Mouse (Mus musculus) gonadal fat pad, adult 2 months (tissue): ENCODE measurements around the gene Mcfd2. TPM values are rescaled to one million over a fixed set of nuclear protein-coding genes. Genes with fewer than 3 reads are reported as not detected.
A peak's percentile ranks its signal among the peaks of the same experiment; 100 is the strongest.
"Not testable (repeated sequence)": the region's sequence is repeated elsewhere in the genome, so short reads cannot be mapped to it uniquely, and the experiment has no call there.

ENCODE experiments used
- DNase-seq: peaks from one replicate; pipeline ENCODE4 v3.0.0-alpha.2; 2012; ENCODE audit warnings: low read depth
- polyA plus RNA-seq: library from polyadenylated mRNA; depleted of rRNA; stranded (reverse); fragments of >200 nt; gene quantifications from 2 replicates; pipeline ENCODE4 v1.2.3, GENCODE M21; 2012; rRNA removed

The Mcfd2 gene
- 141 and 159 TPM in 2 replicates for polyA plus RNA-seq

- no peak for DNase-seq
Observed at GRCm38 (mm10) chr17:87265792-87266186, at the start of gene Mcfd2. TSS of gene Mcfd2 (minus strand) at chr17:87265935.

GRCm38 (mm10) chr17:87315021-87315531 is 49.3 kb upstream of the Mcfd2 start:
- no peak for DNase-seq

- no peak for DNase-seq
Observed at GRCm38 (mm10) chr17:87314530-87314946, 48.8 kb upstream of the Mcfd2 start.

GRCm38 (mm10) chr17:87314121-87314520 is 48.4 kb upstream of the Mcfd2 start:
- DNase-seq = no peak

GRCm38 (mm10) chr17:87312924-87313870 is 47.5 kb upstream of the Mcfd2 start:
- DNase-seq = no peak

GRCm38 (mm10) chr17:87312351-87312750 is 46.6 kb upstream of the Mcfd2 start:
- no peak for DNase-seq

GRCm38 (mm10) chr17:87310497-87310896 is 44.8 kb upstream of the Mcfd2 start:
- no peak for DNase-seq

GRCm38 (mm10) chr17:87309073-87309788 is 43.5 kb upstream of the Mcfd2 start:
- DNase-seq = no peak

GRCm38 (mm10) chr17:87306746-87307145 is 41.0 kb upstream of the Mcfd2 start:
- no peak for DNase-seq

GRCm38 (mm10) chr17:87305065-87305464 is 39.3 kb upstream of the Mcfd2 start:
- DNase-seq = no peak

- peak; percentile 96 for DNase-seq
Observed at GRCm38 (mm10) chr17:87304151-87304894, 38.6 kb upstream of the Mcfd2 start.

- no peak for DNase-seq
Observed at GRCm38 (mm10) chr17:87302014-87302794, 36.5 kb upstream of the Mcfd2 start.

- DNase-seq = not testable (repeated sequence)
Observed at GRCm38 (mm10) chr17:87301607-87302006, 35.9 kb upstream of the Mcfd2 start.

GRCm38 (mm10) chr17:87300340-87300739 is 34.6 kb upstream of the Mcfd2 start:
- DNase-seq = no peak

- no peak for DNase-seq
Observed at GRCm38 (mm10) chr17:87298944-87299343, 33.2 kb upstream of the Mcfd2 start.

GRCm38 (mm10) chr17:87296701-87297100 is 31.0 kb upstream of the Mcfd2 start:
- DNase-seq = not testable (repeated sequence)

- no peak for DNase-seq
Observed at GRCm38 (mm10) chr17:87295738-87296137, 30.0 kb upstream of the Mcfd2 start.

GRCm38 (mm10) chr17:87293125-87293524 is 27.4 kb upstream of the Mcfd2 start:
- DNase-seq = no peak

- no peak for DNase-seq
Observed at GRCm38 (mm10) chr17:87291782-87292181, 26.0 kb upstream of the Mcfd2 start.

- DNase-seq = no peak
Observed at GRCm38 (mm10) chr17:87291037-87291436, 25.3 kb upstream of the Mcfd2 start.

GRCm38 (mm10) chr17:87289367-87289766 is 23.6 kb upstream of the Mcfd2 start:
- no peak for DNase-seq
